Mouse (Mus musculus): ENCODE results near the gene Vsig2. TPM values are rescaled to one million over a fixed set of nuclear protein-coding genes. Genes with fewer than 3 reads are reported as not detected.

The Vsig2 gene
- polyA plus RNA-seq, 1 experiment from 2014 or later = 57.6 TPM

- Histone ChIP-seq H3K4me2 (peak overlapping the region; percentile 84), H3K9me3 (no peaks in the 10 kb centered on the region), H3K4me1 (peaks cover 9% of the 10 kb centered on the region), H3K27me3 (replicated peaks) (peaks cover 26% of the 10 kb centered on the region), H3K4me3 (replicated peaks) (peak overlapping the region; percentile 37), H3K27ac (no peak overlapping the region), H3K9ac (no peak overlapping the region), H3K36me3 (no peaks in the 10 kb centered on the region)
- no peak for ATAC-seq (ENCODE audit: insufficient read depth, low FRiP score, low read depth)
- WGBS = 3% methylated on average over 23 of the region's 23 CpGs
Measured at GRCm38 (mm10) chr9:37551751-37552531, 12.9 kb downstream of the Vsig2 start.

GRCm38 (mm10) chr9:37552536-37553293 lies 13.7 kb downstream of the Vsig2 start, which contains the start of gene Nrgn:
Nrgn (minus strand) TSS chr9:37552904.
- Histone ChIP-seq H3K4me3 (replicated peaks) (peak within 1 kb of the TSS; percentile 37), H3K9me3 (no peaks in the 10 kb centered on the region), H3K4me1 (peaks cover 9% of the 10 kb centered on the region), H3K36me3 (no peaks in the 10 kb centered on the region), H3K27me3 (replicated peaks) (peaks cover 26% of the 10 kb centered on the region), H3K9ac (no peak within 1 kb of the TSS), H3K4me2 (peak within 1 kb of the TSS; percentile 84), H3K27ac (no peak within 1 kb of the TSS)
- 5% methylated on average over 31 of the region's 31 CpGs for WGBS
- peak; percentile 95 for ATAC-seq (ENCODE audit: insufficient read depth, low FRiP score, low read depth)

GRCm38 (mm10) chr9:37554279-37554678 lies 15.2 kb downstream of the Vsig2 start:
- 80% methylated on average over 1 of the region's 1 CpGs for WGBS
- no peaks in the 10 kb centered on the region for H3K9me3 ChIP-seq
- H3K27ac ChIP-seq = no peak overlapping the region
- H3K36me3 ChIP-seq = no peaks in the 10 kb centered on the region
- H3K4me2 ChIP-seq = no peak overlapping the region
- no peak overlapping the region for H3K4me3 ChIP-seq (replicated peaks)
- peaks cover 9% of the 10 kb centered on the region for H3K4me1 ChIP-seq
- no peak overlapping the region for H3K9ac ChIP-seq
- peaks cover 26% of the 10 kb centered on the region for H3K27me3 ChIP-seq (replicated peaks)
- no peak for ATAC-seq (ENCODE audit: insufficient read depth, low FRiP score, low read depth)

- Histone ChIP-seq H3K27me3 (replicated peaks) (peaks cover 24% of the 10 kb centered on the region), H3K27ac (no peak within 1 kb of the TSS), H3K9me3 (no peaks in the 10 kb centered on the region), H3K4me1 (peaks cover 9% of the 10 kb centered on the region), H3K4me2 (no peak within 1 kb of the TSS), H3K9ac (no peak within 1 kb of the TSS), H3K36me3 (no peaks in the 10 kb centered on the region), H3K4me3 (replicated peaks) (no peak within 1 kb of the TSS)
- no peak for ATAC-seq (ENCODE audit: insufficient read depth, low FRiP score, low read depth)
- WGBS = 31% methylated on average over 7 of the region's 7 CpGs
Measured at GRCm38 (mm10) chr9:37554838-37555748, 16.0 kb downstream of the Vsig2 start, which contains the start of gene Siae. Siae (plus strand) TSS chr9:37555698.

GRCm38 (mm10) chr9:37556366-37556765 lies 17.3 kb downstream of the Vsig2 start:
- no peak overlapping the region for H3K9ac ChIP-seq
- WGBS = 67% methylated on average over 3 of the region's 3 CpGs
- H3K27me3 ChIP-seq (replicated peaks) = peaks cover 16% of the 10 kb centered on the region
- H3K27ac ChIP-seq = no peak overlapping the region
- no peak overlapping the region for H3K4me2 ChIP-seq
- H3K9me3 ChIP-seq = no peaks in the 10 kb centered on the region
- H3K4me1 ChIP-seq = peaks cover 9% of the 10 kb centered on the region
- H3K36me3 ChIP-seq = no peaks in the 10 kb centered on the region
- no peak overlapping the region for H3K4me3 ChIP-seq (replicated peaks)
- no peak for ATAC-seq (ENCODE audit: insufficient read depth, low FRiP score, low read depth)

- no peak overlapping the region for H3K27ac ChIP-seq
- H3K36me3 ChIP-seq = no peaks in the 10 kb centered on the region
- H3K4me3 ChIP-seq (replicated peaks) = no peak overlapping the region
- WGBS = 85% methylated on average over 2 of the region's 2 CpGs
- no peaks in the 10 kb centered on the region for H3K27me3 ChIP-seq (replicated peaks)
- H3K9ac ChIP-seq = no peak overlapping the region
- no peaks in the 10 kb centered on the region for H3K4me1 ChIP-seq
- no peak for ATAC-seq (ENCODE audit: insufficient read depth, low FRiP score, low read depth)
- no peaks in the 10 kb centered on the region for H3K9me3 ChIP-seq
- H3K4me2 ChIP-seq = no peak overlapping the region
Measured at GRCm38 (mm10) chr9:37560617-37561016, 21.6 kb downstream of the Vsig2 start.

- Histone ChIP-seq H3K4me1 (peaks cover 8% of the 10 kb centered on the region; the same call in 1 of the 2 replicates), H3K36me3 (no peaks in the 10 kb centered on the region), H3K4me2 (no peak overlapping the region), H3K4me3 (replicated peaks) (no peak overlapping the region), H3K9ac (no peak overlapping the region), H3K27me3 (replicated peaks) (no peaks in the 10 kb centered on the region), H3K27ac (no peak overlapping the region), H3K9me3 (no peaks in the 10 kb centered on the region)
- no peak for ATAC-seq (ENCODE audit: insufficient read depth, low FRiP score, low read depth)
- WGBS = 49% methylated on average over 1 of the region's 1 CpGs
Measured at GRCm38 (mm10) chr9:37563805-37564204, 24.8 kb downstream of the Vsig2 start.

- Histone ChIP-seq H3K9me3 (no peaks in the 10 kb centered on the region), H3K4me2 (no peak overlapping the region), H3K9ac (no peak overlapping the region), H3K27me3 (replicated peaks) (no peaks in the 10 kb centered on the region), H3K4me3 (replicated peaks) (no peak overlapping the region), H3K36me3 (no peaks in the 10 kb centered on the region), H3K4me1 (peaks cover 8% of the 10 kb centered on the region; the same call in 1 of the 2 replicates), H3K27ac (no peak overlapping the region)
- WGBS = 76% methylated on average over 2 of the region's 2 CpGs
- ATAC-seq (ENCODE audit: insufficient read depth, low FRiP score, low read depth) = no peak
Measured at GRCm38 (mm10) chr9:37567019-37567418, 28.0 kb downstream of the Vsig2 start.

GRCm38 (mm10) chr9:37567454-37567853 lies 28.4 kb downstream of the Vsig2 start:
- H3K4me3 ChIP-seq (replicated peaks) = no peak overlapping the region
- no peak for ATAC-seq (ENCODE audit: insufficient read depth, low FRiP score, low read depth)
- H3K27ac ChIP-seq = no peak overlapping the region
- peak overlapping the region; percentile 30 for H3K4me2 ChIP-seq
- WGBS = 49% methylated on average over 5 of the region's 5 CpGs
- no peaks in the 10 kb centered on the region for H3K27me3 ChIP-seq (replicated peaks)
- peaks cover 8% of the 10 kb centered on the region; the same call in 1 of the 2 replicates for H3K4me1 ChIP-seq
- H3K9ac ChIP-seq = no peak overlapping the region
- no peaks in the 10 kb centered on the region for H3K36me3 ChIP-seq
- H3K9me3 ChIP-seq = no peaks in the 10 kb centered on the region

- no peaks in the 10 kb centered on the region for H3K36me3 ChIP-seq
- peak overlapping the region; percentile 30 for H3K4me2 ChIP-seq
- H3K27ac ChIP-seq = no peak overlapping the region
- WGBS = 26% methylated on average over 15 of the region's 15 CpGs
- no peaks in the 10 kb centered on the region for H3K27me3 ChIP-seq (replicated peaks)
- ATAC-seq (ENCODE audit: insufficient read depth, low FRiP score, low read depth) = peak; percentile 32; the same call in 1 of the 2 replicates
- no peaks in the 10 kb centered on the region for H3K9me3 ChIP-seq
- H3K4me1 ChIP-seq = peaks cover 8% of the 10 kb centered on the region; the same call in 1 of the 2 replicates
- no peak overlapping the region for H3K9ac ChIP-seq
- no peak overlapping the region for H3K4me3 ChIP-seq (replicated peaks)
Measured at GRCm38 (mm10) chr9:37567892-37568604, 29.0 kb downstream of the Vsig2 start.

All from stomach, embryonic 15.5 days (tissue).